Mouse (Mus musculus) lung, postnatal 4 days (tissue): Measurements from ENCODE around the gene Kctd12.
A peak's percentile ranks its signal among the peaks of the same experiment; 100 is the strongest.

Experiments used
- DNase-seq, 2 experiments: peaks; one replicate each; pipeline ENCODE4 v3.0.0; 2021

Gene Kctd12

DNA sequence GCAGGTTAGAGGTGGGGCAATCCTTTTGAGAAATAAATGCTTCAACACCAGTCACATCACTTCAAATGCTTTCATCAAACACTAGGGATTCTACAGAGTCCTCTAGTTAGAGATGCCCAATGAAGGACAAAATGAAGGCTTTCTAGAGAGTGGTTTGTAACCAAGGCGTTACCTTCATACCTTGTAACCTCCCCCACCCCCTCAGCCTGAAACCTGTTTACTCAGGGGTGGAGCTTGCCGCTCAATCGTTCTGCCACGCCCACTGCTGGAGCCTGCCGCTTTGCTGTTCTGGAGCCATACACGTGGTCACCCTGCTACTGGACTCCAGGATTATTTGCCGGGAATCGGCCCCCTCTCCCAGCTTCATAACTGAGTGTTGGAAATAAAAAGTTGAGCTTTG lies 28.9 kb downstream of the Kctd12 start:
- DNase-seq: peak in 1 of 2 experiments; percentile 24

DNA sequence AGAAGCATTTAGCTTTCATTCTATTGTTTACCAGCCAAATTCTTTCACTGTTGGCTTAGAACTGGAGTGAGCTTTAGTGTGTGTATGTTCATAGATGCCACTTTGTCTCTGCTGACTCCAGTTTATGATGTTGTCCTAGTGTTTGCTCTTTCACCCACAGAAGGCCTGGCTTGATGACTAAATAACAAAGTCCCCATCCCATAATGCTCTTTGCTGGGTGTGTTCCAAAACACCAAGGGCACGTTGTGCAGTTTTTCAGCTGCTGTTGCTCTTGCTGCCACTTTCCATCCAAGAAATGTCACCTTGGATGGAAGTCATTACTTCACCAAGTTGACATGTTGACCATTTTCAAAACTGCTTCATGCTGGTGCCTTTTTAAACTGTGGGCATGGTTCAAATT lies 30.5 kb downstream of the Kctd12 start:
- no peak for DNase-seq

DNA sequence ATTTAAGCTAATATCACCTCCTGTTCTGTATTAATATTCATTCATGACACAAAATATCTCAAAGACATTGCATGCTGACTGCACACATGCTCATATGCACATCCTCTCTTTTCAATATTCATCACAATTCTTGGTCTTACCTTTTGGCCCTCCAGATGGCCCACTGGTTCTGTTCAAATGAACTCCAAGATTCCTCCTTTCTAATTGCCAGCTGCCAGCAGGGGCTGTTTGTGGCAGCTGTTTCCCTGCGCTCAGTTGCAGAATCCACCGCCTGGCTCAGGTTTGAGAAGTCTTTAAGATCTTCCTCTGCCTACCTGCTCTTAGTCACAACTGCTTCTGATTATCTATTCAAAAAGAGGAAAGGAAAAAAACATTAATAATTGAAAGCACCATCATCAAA lies 34.6 kb downstream of the Kctd12 start:
- DNase-seq: no peak

DNA sequence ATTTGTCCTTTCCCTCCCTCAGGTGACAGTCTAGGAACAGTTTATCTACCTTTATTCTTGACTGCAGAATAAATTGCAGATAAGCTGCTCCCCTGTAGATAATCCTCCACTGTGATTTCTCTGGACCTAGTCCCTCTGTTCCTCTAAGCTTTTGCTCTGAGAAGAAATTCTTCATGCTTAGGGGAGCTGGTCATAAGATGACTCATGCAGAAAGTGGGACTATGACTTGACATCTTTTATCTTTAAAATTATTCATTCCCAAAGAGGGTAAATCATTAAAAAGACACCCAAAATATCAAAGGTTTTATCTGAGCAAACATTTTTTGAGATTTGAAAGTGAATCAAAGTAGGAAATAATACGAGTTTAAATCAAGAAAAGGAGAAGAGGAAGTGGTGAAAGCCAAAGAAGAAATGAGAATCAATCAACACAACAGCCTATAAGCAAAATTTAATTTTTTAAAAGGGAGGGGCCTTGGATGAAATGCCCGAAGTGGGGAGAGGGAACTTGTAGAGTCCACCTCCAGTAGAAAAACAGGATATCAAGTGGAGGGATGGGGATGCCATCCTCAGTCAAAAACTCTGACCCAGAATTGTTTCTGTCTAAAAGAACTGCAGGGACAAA lies 40.1 kb downstream of the Kctd12 start:
- DNase-seq: no peak

DNA sequence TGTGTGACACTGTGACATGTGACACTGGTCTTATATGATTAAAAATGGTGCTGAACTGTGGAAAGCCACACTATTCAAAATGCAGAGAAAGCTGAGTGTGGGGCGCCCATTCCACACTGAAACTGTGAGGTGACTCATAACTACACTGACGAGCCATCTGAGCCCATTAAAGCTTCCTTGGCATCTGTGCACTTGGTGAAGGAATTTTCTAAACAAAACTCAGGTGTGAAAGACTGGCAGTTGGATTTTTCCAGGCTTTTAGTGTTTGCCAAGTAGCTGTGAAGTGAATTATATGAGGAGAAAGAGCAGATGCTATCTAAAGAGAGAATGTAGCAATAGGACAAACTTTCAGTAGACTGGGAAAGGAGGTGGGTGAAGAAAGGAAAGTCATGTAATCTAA lies 47.6 kb downstream of the Kctd12 start:
- DNase-seq: no peak

DNA sequence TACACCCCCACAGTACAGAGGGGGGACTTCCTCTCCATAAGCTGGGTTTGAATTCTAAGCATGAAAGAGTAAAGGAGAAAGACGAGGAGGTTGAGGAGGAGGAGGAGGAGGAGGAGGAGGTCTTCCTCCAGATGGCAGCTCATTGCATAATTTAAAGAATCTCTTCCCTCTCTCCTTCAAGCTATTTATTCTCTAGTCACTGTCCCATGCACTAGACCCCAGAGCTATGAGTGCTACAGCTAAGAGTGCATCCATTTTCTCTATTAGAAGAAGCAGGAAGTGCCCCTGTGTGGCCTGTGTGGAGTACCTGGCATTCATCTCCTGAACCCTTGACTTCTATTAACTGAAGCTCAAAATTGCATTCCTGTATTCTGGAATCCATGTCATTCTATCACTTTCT lies 51.5 kb downstream of the Kctd12 start:
- no peak for DNase-seq

DNA sequence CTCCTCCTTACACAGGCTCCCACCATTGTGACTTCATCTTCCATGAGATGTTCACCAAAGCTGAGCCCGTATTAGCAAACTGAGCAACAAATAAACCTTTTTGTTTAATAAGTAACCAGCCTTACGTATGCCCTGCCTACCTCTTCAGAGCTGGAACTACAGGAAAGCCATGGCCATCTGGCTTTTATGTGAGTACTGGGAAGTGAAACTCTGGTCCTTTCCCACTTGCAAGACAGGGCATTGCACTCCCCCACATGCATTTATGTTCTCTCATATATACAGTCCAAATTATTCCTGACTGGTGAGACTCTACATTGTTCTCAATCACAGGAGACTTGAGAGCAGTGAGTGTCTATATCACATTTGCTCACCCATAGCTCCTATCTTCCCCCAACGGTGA lies 52.9 kb downstream of the Kctd12 start:
- no peak for DNase-seq

DNA sequence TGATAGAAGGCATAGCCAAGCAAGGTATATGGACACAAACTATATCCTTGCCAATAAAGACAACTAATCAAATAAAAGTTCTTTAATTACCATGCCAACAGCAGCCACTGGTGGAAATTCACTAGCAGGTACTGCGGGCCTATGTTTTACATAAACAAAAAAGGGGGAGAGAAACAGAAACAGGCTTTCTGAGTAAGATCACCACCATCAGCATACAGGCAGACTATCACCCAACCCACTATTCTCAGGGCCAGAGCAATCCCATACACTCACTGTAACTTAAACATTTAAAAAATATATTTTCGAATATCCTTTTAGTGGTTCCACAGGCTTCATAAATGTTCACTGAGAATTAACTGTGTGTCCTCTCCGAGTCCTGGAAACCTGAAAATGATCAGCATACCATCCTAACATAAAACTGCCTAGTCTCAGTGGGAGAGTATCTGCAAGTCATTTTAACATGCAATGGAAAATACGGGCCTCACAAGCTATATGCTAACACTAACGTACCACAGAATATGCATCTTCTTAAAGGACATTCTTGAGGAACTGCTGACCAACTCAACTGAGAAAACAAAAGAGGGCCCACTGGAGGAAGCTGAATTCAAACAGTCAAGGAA lies 54.5 kb downstream of the Kctd12 start:
- no peak for DNase-seq
